Mouse (Mus musculus) C2C12 (cell line): Measurements from ENCODE around the gene Coq10a. TPM values are rescaled to one million over a fixed set of nuclear protein-coding genes. Genes with fewer than 3 reads are reported as not detected.
A peak's percentile ranks its signal among the peaks of the same experiment; 100 is the strongest.
"Not testable (repeated sequence)": the region's sequence is repeated elsewhere in the genome, so short reads cannot be mapped to it uniquely, and the experiment has no call there.

Experiments used
- H3K27me3 ChIP-seq: one replicate; pipeline ENCODE4 v1.6.1; 2011; ENCODE audit not compliant: control insufficient read depth, insufficient read depth, insufficient read length
- H3K36me3 ChIP-seq: one replicate; pipeline ENCODE4 v1.6.1; 2011; ENCODE audit not compliant: control insufficient read depth, insufficient read depth
- H3K4me3 ChIP-seq: one replicate; pipeline ENCODE4 v1.5.1; 2011; ENCODE audit warnings: mild to moderate bottlenecking, control low read depth; ENCODE audit not compliant: poor library complexity, insufficient read depth, severe bottlenecking
- H3K79me2 ChIP-seq: one replicate; pipeline ENCODE4 v1.6.1; 2011; ENCODE audit not compliant: control insufficient read depth, insufficient read depth
- H3K79me3 ChIP-seq: one replicate; pipeline ENCODE4 v1.6.1; 2011; ENCODE audit warnings: low read depth, control low read depth
- H3ac ChIP-seq: one replicate; pipeline ENCODE3; 2011; ENCODE audit warnings: low read depth; ENCODE audit not compliant: control insufficient read depth, insufficient read length
- CEBPB ChIP-seq: IDR thresholded peaks from one replicate; pipeline ENCODE4 v1.6.1; 2011; ENCODE audit warnings: low read depth, mild to moderate bottlenecking, control low read depth, moderate library complexity
- CTCF ChIP-seq: IDR thresholded peaks from one replicate; pipeline ENCODE4 v1.5.1; 2011; ENCODE audit not compliant: control insufficient read depth, insufficient read depth, insufficient read length
- FOSL1 ChIP-seq: IDR thresholded peaks from one replicate; pipeline ENCODE4 v1.8.0; 2011; ENCODE audit warnings: mild to moderate bottlenecking, low read length; ENCODE audit not compliant: poor library complexity, insufficient read depth, severe bottlenecking
- MAX ChIP-seq: IDR thresholded peaks from one replicate; pipeline ENCODE4 v1.6.1; 2011; ENCODE audit warnings: mild to moderate bottlenecking, control low read depth
- MYOD1 ChIP-seq: IDR thresholded peaks from one replicate; pipeline ENCODE4 v1.6.1; 2011; ENCODE audit warnings: low read depth; ENCODE audit not compliant: control insufficient read depth, insufficient read length
- MYOG ChIP-seq: IDR thresholded peaks from one replicate; pipeline ENCODE4 v1.6.1; 2011; ENCODE audit not compliant: control insufficient read depth, insufficient read length; ENCODE audit errors: extremely low read depth
- USF1 ChIP-seq: IDR thresholded peaks from one replicate; pipeline ENCODE4 v1.6.1; 2011; ENCODE audit warnings: low read depth, mild to moderate bottlenecking, control low read depth, moderate library complexity
- polyA plus RNA-seq: library from polyadenylated mRNA; unstranded; fragments of >200 nt; fragmentation: generic; extraction: Trizol; gene quantifications from one replicate; pipeline ENCODE4 v1.2.1, GENCODE M21; 2012; ENCODE audit warnings: missing spikeins

The Coq10a gene
- polyA plus RNA-seq, 1 experiment: 13.7 TPM

- Histone ChIP-seq H3K36me3 (peaks cover 39% of the 10 kb centered on the region), H3K79me3 (peaks cover 50% of the 10 kb centered on the region)
- TF ChIP-seq MYOD1 (no peak), MYOG (no peak), USF1 (no peak), CTCF (no peak), MAX (peak; percentile 56)
Observed at GRCm38 (mm10) chr10:128337306-128338181, 31.3 kb downstream of the Coq10a start, which contains the start of gene Cs. Gene Cs (plus strand): TSS chr10:128337734.

GRCm38 (mm10) chr10:128336597-128336996, 32.2 kb downstream of the Coq10a start:
- Histone ChIP-seq H3K36me3 (peaks cover 29% of the 10 kb centered on the region), H3K4me3 (no peak overlapping the region), H3K79me2 (peaks cover 44% of the 10 kb centered on the region), H3K79me3 (peaks cover 40% of the 10 kb centered on the region), H3ac (peak overlapping the region; percentile 42), H3K27me3 (no peaks in the 10 kb centered on the region)
- TF ChIP-seq USF1 (no peak), CEBPB (no peak), MAX (no peak), MYOD1 (no peak), CTCF (no peak)

More at GRCm38 (mm10) chr10:128337306-128338181, 31.3 kb downstream of the Coq10a start, which contains the start of gene Cs:
- Histone ChIP-seq H3K27me3 (no peaks in the 10 kb centered on the region), H3ac (peak within 1 kb of the TSS; percentile 90), H3K79me2 (peaks cover 54% of the 10 kb centered on the region), H3K4me3 (peak within 1 kb of the TSS; percentile 92)

DNA sequence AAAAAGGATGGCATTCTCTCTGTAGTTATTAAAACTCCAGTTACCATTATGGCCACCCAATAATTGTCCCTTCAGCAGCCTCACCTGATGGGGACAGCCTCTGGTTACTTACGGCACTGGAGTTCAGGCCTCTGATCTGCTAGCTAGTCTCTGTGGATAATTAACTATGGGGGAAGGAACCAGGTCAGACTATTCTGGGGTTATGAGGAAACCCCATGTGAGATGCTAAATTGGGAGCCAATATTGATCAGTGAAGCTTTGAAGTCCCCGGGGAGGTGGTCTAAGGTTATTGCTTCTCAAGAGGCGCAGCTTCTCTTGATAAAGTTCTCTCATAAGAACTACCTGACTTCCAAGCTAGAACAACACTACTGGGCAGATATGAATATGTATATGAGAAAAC, 32.6 kb downstream of the Coq10a start:
- Histone ChIP-seq H3K79me2 (peaks cover 40% of the 10 kb centered on the region), H3K27me3 (no peaks in the 10 kb centered on the region), H3K79me3 (peaks cover 36% of the 10 kb centered on the region), H3ac (no peak overlapping the region), H3K36me3 (peaks cover 25% of the 10 kb centered on the region), H3K4me3 (no peak overlapping the region)
- TF ChIP-seq USF1 (no peak), FOSL1 (no peak), MYOG (no peak), CEBPB (no peak), MAX (no peak)

DNA sequence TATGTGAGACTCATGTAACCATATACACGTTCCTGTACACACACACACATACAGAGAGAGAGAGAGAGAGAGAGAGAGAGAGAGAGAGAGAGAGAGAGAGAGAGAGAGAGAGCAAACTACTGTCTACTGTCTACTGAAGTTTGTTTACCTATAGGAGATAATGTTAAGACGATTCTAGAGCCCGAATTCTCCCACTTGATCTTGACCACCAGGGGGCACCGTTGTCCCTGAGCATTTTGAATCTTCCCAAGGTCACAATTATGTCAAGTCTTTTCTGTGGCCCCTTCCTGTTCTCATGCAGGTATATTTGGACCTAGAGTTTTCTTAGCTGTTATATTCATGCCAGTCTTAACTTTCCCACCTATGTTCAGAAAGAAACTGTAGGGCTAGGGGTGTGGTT, 33.2 kb downstream of the Coq10a start:
- no peaks in the 10 kb centered on the region for H3K27me3 ChIP-seq
- peaks cover 34% of the 10 kb centered on the region for H3K79me2 ChIP-seq
- peaks cover 19% of the 10 kb centered on the region for H3K36me3 ChIP-seq
- no peak for TF ChIP-seq MYOD1
- no peak for TF ChIP-seq CTCF
- H3ac ChIP-seq: no peak overlapping the region
- H3K79me3 ChIP-seq: peaks cover 30% of the 10 kb centered on the region
- H3K4me3 ChIP-seq: no peak overlapping the region

- not testable (repeated sequence) for H3K79me3 ChIP-seq, H3K36me3 ChIP-seq, H3K79me2 ChIP-seq, H3ac ChIP-seq, H3K4me3 ChIP-seq, H3K27me3 ChIP-seq
Observed at GRCm38 (mm10) chr10:128332358-128333249, 36.2 kb downstream of the Coq10a start.

GRCm38 (mm10) chr10:128327610-128328009, 41.2 kb downstream of the Coq10a start:
- H3K79me3 ChIP-seq: peaks cover 5% of the 10 kb centered on the region
- H3K36me3 ChIP-seq: peaks cover 28% of the 10 kb centered on the region
- TF ChIP-seq CTCF (no peak), MYOD1 (no peak), MAX (no peak), CEBPB (no peak), USF1 (no peak), MYOG (no peak), FOSL1 (no peak)
- no peak overlapping the region for H3K4me3 ChIP-seq
- H3ac ChIP-seq: no peak overlapping the region
- H3K27me3 ChIP-seq: no peaks in the 10 kb centered on the region
- peaks cover 18% of the 10 kb centered on the region for H3K79me2 ChIP-seq
